Mouse (Mus musculus): ENCODE data around the gene Ccr4.

DNA sequence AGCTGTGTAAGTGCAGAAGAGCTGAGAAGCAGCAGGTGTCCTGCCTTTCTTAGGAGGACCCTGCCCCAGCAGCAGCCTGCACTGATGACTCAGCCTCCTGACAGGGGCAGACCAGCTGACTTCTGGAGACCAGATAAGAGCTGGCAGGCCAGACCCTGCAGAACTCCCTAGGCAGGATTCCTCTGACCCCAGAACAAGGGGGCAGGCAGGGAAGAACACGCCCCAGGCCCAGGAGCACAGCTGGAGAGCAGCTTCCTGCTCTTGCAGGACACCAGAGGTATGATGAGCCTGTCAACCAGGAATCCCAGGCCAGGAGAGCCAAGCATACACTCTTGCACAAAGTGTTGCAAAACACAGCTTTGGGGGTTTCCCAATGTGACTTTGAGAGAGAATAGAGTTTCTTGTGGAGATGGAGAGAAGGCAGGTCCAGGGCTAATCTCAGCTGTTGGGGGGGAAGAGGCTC, 36.6 kb upstream of the Ccr4 start:
- TF ChIP-seq CTCF (IDR thresholded peaks at IDR 0.05; ENCODE audit: extremely low read depth, insufficient read depth, insufficient read length, insufficient replicate concordance) (no peak), POLR2A (IDR thresholded peaks at IDR 0.05; ENCODE audit: low read depth, low read length) (no peak)
